Mouse (Mus musculus) liver, postnatal 0 days (tissue): ENCODE data around the gene Cfap45. TPM values are rescaled to one million over a fixed set of nuclear protein-coding genes. Genes with fewer than 3 reads are reported as not detected.

Source experiments
- ATAC-seq: fragments of 200-750 bp; cut with Nextera tagmentation; 2 replicates; pipeline ENCODE4 v1.8.0; 2017; ENCODE audit warnings: mild to moderate bottlenecking, moderate library complexity
- DNase-seq: peaks from one replicate; pipeline ENCODE4 v3.0.0-alpha.2; 2016
- H3K27ac ChIP-seq: fragments of 300-500 bp; sonication (generic); 2 replicates; pipeline ENCODE4 v1.5.1; 2014; ENCODE audit warnings: antibody characterized with exemption, moderate library complexity, mild to moderate bottlenecking, low read depth
- H3K27me3 ChIP-seq: fragments of 300-500 bp; sonication (generic); 2 replicates; pipeline ENCODE4 v1.6.1; 2014; ENCODE audit warnings: low read length, control low read depth, mixed read lengths; ENCODE audit not compliant: insufficient read depth
- H3K36me3 ChIP-seq: fragments of 300-500 bp; sonication (generic); replicated peaks from 2 replicates; pipeline ENCODE4 v1.6.1; 2014; ENCODE audit warnings: mild to moderate bottlenecking, control low read depth, low read length, moderate library complexity, mixed read lengths; ENCODE audit not compliant: insufficient read depth
- H3K4me1 ChIP-seq: fragments of 300-500 bp; sonication (generic); 2 replicates; pipeline ENCODE4 v1.6.1; 2014; ENCODE audit warnings: antibody characterized with exemption, mild to moderate bottlenecking, control low read depth; ENCODE audit not compliant: insufficient read depth
- H3K4me2 ChIP-seq: fragments of 300-500 bp; sonication (generic); 2 replicates; pipeline ENCODE4 v1.6.1; 2014; ENCODE audit warnings: low read depth, mild to moderate bottlenecking, low read length, moderate library complexity, mixed read lengths
- H3K4me3 ChIP-seq: fragments of 300-500 bp; sonication (generic); 2 replicates; pipeline ENCODE4 v1.5.1; 2014; ENCODE audit warnings: low read depth, low read length
- H3K9ac ChIP-seq: fragments of 300-500 bp; sonication (generic); replicated peaks from 2 replicates; pipeline ENCODE4 v1.6.1; 2014; ENCODE audit warnings: mild to moderate bottlenecking, moderate library complexity
- H3K9me3 ChIP-seq: fragments of 300-500 bp; sonication (generic); 2 replicates; pipeline ENCODE4 v1.6.1; 2016; ENCODE audit warnings: mild to moderate bottlenecking, control low read depth, low read length, mixed read lengths
- CTCF ChIP-seq: sonication (generic); IDR thresholded peaks from 2 replicates; pipeline ENCODE4 v1.5.1; 2016; ENCODE audit warnings: antibody characterized with exemption, low read depth
- EP300 ChIP-seq: IDR thresholded peaks from 2 replicates; pipeline ENCODE4 v1.6.1; 2016; ENCODE audit warnings: antibody characterized with exemption, low read depth, mild to moderate bottlenecking
- WGBS: fragments of 180-500 bp; shearing (Covaris S2); extraction: QIAGEN DNeasy Blood & Tissue Kit; methylation state at CpG from one replicate; pipeline ENCODE4 v1.1.7; 2014; ENCODE audit not compliant: insufficient replicate concordance; 5-methylcytosine and 5-hydroxymethylcytosine counted together
- polyA plus RNA-seq: library from polyadenylated mRNA; unstranded; fragments of >200 nt; fragmentation: Nextera tagmentation; extraction: Ambion mirVana; gene quantifications from 2 replicates; pipeline ENCODE4 v1.2.1, GENCODE M21; 2015

Gene Cfap45
- polyA plus RNA-seq, 1 experiment from 2014 or later: 0.32 TPM

- ATAC-seq (no peak), DNase-seq (no peak)
- Histone ChIP-seq H3K4me2 (no peak overlapping the region), H3K9me3 (no peaks in the 10 kb centered on the region), H3K27me3 (no peaks in the 10 kb centered on the region), H3K27ac (no peak overlapping the region), H3K9ac (no peak overlapping the region), H3K36me3 (no peaks in the 10 kb centered on the region), H3K4me3 (no peak overlapping the region), H3K4me1 (no peaks in the 10 kb centered on the region)
- WGBS: 60% methylated on average over 11 of the region's 11 CpGs
- no peak for TF ChIP-seq CTCF
- no peak for TF ChIP-seq EP300
Measured at GRCm38 (mm10) chr1:172540283-172540820, 19.8 kb downstream of the Cfap45 start.

- DNase-seq (no peak), ATAC-seq (no peak)
- H3K4me3 ChIP-seq: no peak overlapping the region
- H3K27me3 ChIP-seq: 0 out of 2 replicates have a peak, but pooled peaks cover 4% of the 10 kb centered on the region
- no peak overlapping the region for H3K4me2 ChIP-seq
- no peak overlapping the region for H3K9ac ChIP-seq
- H3K27ac ChIP-seq: no peak overlapping the region
- no peak for TF ChIP-seq EP300
- TF ChIP-seq CTCF: no peak
- no peaks in the 10 kb centered on the region for H3K9me3 ChIP-seq
- 0 out of 2 replicates have a peak, but pooled peaks cover 3% of the 10 kb centered on the region for H3K4me1 ChIP-seq
- 73% methylated on average over 4 of the region's 4 CpGs for WGBS
- no peaks in the 10 kb centered on the region for H3K36me3 ChIP-seq
Measured at GRCm38 (mm10) chr1:172546062-172546461, 25.5 kb downstream of the Cfap45 start.

GRCm38 (mm10) chr1:172548501-172548900 lies 27.9 kb downstream of the Cfap45 start:
- 20% methylated on average over 7 of the region's 7 CpGs for WGBS
- DNase-seq (no peak), ATAC-seq (peak; percentile 57; the same call in 1 of the 2 replicates)
- no peaks in the 10 kb centered on the region for H3K9me3 ChIP-seq
- no peaks in the 10 kb centered on the region for H3K36me3 ChIP-seq
- TF ChIP-seq EP300 (no peak), CTCF (no peak)
- 0 out of 2 replicates have a peak, but pooled peaks cover 4% of the 10 kb centered on the region for H3K27me3 ChIP-seq
- H3K4me2 ChIP-seq: 0 out of 2 replicates have a peak overlapping the region, but pooled peaks have one; percentile 26
- no peak overlapping the region for H3K9ac ChIP-seq
- 0 out of 2 replicates have a peak, but pooled peaks cover 3% of the 10 kb centered on the region for H3K4me1 ChIP-seq
- H3K4me3 ChIP-seq: no peak overlapping the region
- H3K27ac ChIP-seq: peak overlapping the region; percentile 39

GRCm38 (mm10) chr1:172549314-172549713 lies 28.7 kb downstream of the Cfap45 start:
- Histone ChIP-seq H3K27ac (0 out of 2 replicates have a peak overlapping the region, but pooled peaks have one; percentile 29), H3K27me3 (0 out of 2 replicates have a peak, but pooled peaks cover 4% of the 10 kb centered on the region)
- no peak for ATAC-seq

GRCm38 (mm10) chr1:172549717-172550116 lies 29.1 kb downstream of the Cfap45 start:
- Histone ChIP-seq H3K27ac (peak overlapping the region; percentile 29; the same call in 1 of the 2 replicates), H3K4me1 (0 out of 2 replicates have a peak, but pooled peaks cover 3% of the 10 kb centered on the region), H3K4me3 (peak overlapping the region; percentile 44), H3K4me2 (peak overlapping the region; percentile 47), H3K27me3 (0 out of 2 replicates have a peak, but pooled peaks cover 4% of the 10 kb centered on the region), H3K36me3 (no peaks in the 10 kb centered on the region), H3K9me3 (no peaks in the 10 kb centered on the region), H3K9ac (peak overlapping the region; percentile 46; the same call in 1 of the 2 replicates)
- no peak for DNase-seq
- no peak for TF ChIP-seq EP300
- no peak for TF ChIP-seq CTCF
- ATAC-seq: no peak
- 6% methylated on average over 8 of the region's 8 CpGs for WGBS

More at GRCm38 (mm10) chr1:172549314-172549713, 28.7 kb downstream of the Cfap45 start:
- H3K9me3 ChIP-seq: no peaks in the 10 kb centered on the region
- TF ChIP-seq EP300: no peak
- DNase-seq: no peak
- peak overlapping the region; percentile 38; the same call in 1 of the 2 replicates for H3K9ac ChIP-seq
- peak overlapping the region; percentile 47 for H3K4me2 ChIP-seq
- WGBS: 14% methylated on average over 2 of the region's 2 CpGs
- H3K4me3 ChIP-seq: peak overlapping the region; percentile 44; the same call in 1 of the 2 replicates
- H3K4me1 ChIP-seq: 0 out of 2 replicates have a peak, but pooled peaks cover 3% of the 10 kb centered on the region
- H3K36me3 ChIP-seq: no peaks in the 10 kb centered on the region

- no peaks in the 10 kb centered on the region for H3K36me3 ChIP-seq
- WGBS: under 1% methylated on average over 8 of the region's 8 CpGs
- H3K27ac ChIP-seq: peak overlapping the region; percentile 49; the same call in 1 of the 2 replicates
- no peaks in the 10 kb centered on the region for H3K9me3 ChIP-seq
- peak overlapping the region; percentile 47 for H3K4me2 ChIP-seq
- ATAC-seq (peak; percentile 59), DNase-seq (peak; percentile 47)
- 0 out of 2 replicates have a peak, but pooled peaks cover 3% of the 10 kb centered on the region for H3K4me1 ChIP-seq
- no peak for TF ChIP-seq EP300
- no peak for TF ChIP-seq CTCF
- peak overlapping the region; percentile 46; the same call in 1 of the 2 replicates for H3K9ac ChIP-seq
- peak overlapping the region; percentile 44 for H3K4me3 ChIP-seq
- 0 out of 2 replicates have a peak, but pooled peaks cover 4% of the 10 kb centered on the region for H3K27me3 ChIP-seq
Measured at GRCm38 (mm10) chr1:172550551-172550951, 29.9 kb downstream of the Cfap45 start.
